Mouse (Mus musculus): Measurements from ENCODE around the gene Eml6. TPM values are rescaled to one million over a fixed set of nuclear protein-coding genes. Genes with fewer than 3 reads are reported as not detected.
A peak's percentile ranks its signal among the peaks of the same experiment; 100 is the strongest.

The Eml6 gene
- polyA plus RNA-seq, 1 experiment from 2014 or later = 0.50 TPM

- peaks cover 6% of the 10 kb centered on the region for H3K36me3 ChIP-seq
- no peaks in the 10 kb centered on the region for H3K4me1 ChIP-seq
- no peaks in the 10 kb centered on the region for H3K9me3 ChIP-seq (replicated peaks)
- H3K27ac ChIP-seq = no peak overlapping the region
- no peak for DNase-seq (ENCODE audit: low spot score)
- H3K27me3 ChIP-seq (ENCODE audit: low read depth, poor library complexity, severe bottlenecking) = no peaks in the 10 kb centered on the region
- 84% methylated on average over 6 of the region's 6 CpGs for WGBS
- H3K4me3 ChIP-seq = no peak overlapping the region
These were observed 307.3 kb downstream of the Eml6 start for GRCm38 (mm10) chr11:29718541-29718940.

GRCm38 (mm10) chr11:29715499-29715898 lies 310.3 kb downstream of the Eml6 start:
- Histone ChIP-seq H3K27me3 (ENCODE audit: low read depth, poor library complexity, severe bottlenecking) (no peaks in the 10 kb centered on the region), H3K4me1 (no peaks in the 10 kb centered on the region), H3K4me3 (no peak overlapping the region), H3K9me3 (replicated peaks) (no peaks in the 10 kb centered on the region), H3K36me3 (peaks cover 23% of the 10 kb centered on the region), H3K27ac (no peak overlapping the region)
- 92% methylated on average over 3 of the region's 3 CpGs for WGBS
- DNase-seq (ENCODE audit: low spot score) = no peak

DNA sequence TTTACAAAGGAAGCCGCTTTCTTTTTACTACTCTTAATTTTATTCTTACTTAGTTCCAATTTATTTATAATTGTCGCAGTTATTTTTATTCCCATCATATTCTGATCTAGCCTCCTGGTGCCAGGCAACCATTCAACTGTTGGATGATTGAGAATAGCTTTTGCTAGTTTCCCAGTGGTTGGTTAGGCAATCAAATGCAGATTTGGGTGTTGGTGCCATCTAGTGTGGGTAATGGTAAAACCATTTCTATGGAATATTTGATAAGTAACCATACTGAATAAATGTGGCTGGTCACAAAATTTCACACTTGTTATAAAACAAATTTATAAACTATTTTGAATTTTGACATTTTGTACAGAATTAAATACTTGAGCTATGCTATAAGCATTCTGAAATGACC lies 311.0 kb downstream of the Eml6 start:
- Histone ChIP-seq H3K4me3 (no peak overlapping the region), H3K27me3 (ENCODE audit: low read depth, poor library complexity, severe bottlenecking) (no peaks in the 10 kb centered on the region), H3K27ac (no peak overlapping the region), H3K4me1 (no peaks in the 10 kb centered on the region), H3K9me3 (replicated peaks) (no peaks in the 10 kb centered on the region), H3K36me3 (peaks cover 24% of the 10 kb centered on the region)
- no peak for DNase-seq (ENCODE audit: low spot score)
- WGBS = 96% methylated on average over 2 of the region's 2 CpGs

- H3K9me3 ChIP-seq (replicated peaks) = no peaks in the 10 kb centered on the region
- WGBS = 91% methylated on average over 7 of the region's 7 CpGs
- DNase-seq (ENCODE audit: low spot score) = no peak
- peaks cover 25% of the 10 kb centered on the region for H3K36me3 ChIP-seq
- H3K27me3 ChIP-seq (ENCODE audit: low read depth, poor library complexity, severe bottlenecking) = no peaks in the 10 kb centered on the region
- no peaks in the 10 kb centered on the region for H3K4me1 ChIP-seq
- H3K4me3 ChIP-seq = no peak overlapping the region
- H3K27ac ChIP-seq = no peak overlapping the region
These were observed 311.7 kb downstream of the Eml6 start for GRCm38 (mm10) chr11:29714114-29714513.

- no peaks in the 10 kb centered on the region for H3K4me1 ChIP-seq
- no peak overlapping the region for H3K4me3 ChIP-seq
- H3K27me3 ChIP-seq (ENCODE audit: low read depth, poor library complexity, severe bottlenecking) = no peaks in the 10 kb centered on the region
- H3K36me3 ChIP-seq = peaks cover 53% of the 10 kb centered on the region
- no peak overlapping the region for H3K27ac ChIP-seq
- DNase-seq (ENCODE audit: low spot score) = no peak
- no peaks in the 10 kb centered on the region for H3K9me3 ChIP-seq (replicated peaks)
These were observed 316.3 kb downstream of the Eml6 start for GRCm38 (mm10) chr11:29709512-29709911.

DNA sequence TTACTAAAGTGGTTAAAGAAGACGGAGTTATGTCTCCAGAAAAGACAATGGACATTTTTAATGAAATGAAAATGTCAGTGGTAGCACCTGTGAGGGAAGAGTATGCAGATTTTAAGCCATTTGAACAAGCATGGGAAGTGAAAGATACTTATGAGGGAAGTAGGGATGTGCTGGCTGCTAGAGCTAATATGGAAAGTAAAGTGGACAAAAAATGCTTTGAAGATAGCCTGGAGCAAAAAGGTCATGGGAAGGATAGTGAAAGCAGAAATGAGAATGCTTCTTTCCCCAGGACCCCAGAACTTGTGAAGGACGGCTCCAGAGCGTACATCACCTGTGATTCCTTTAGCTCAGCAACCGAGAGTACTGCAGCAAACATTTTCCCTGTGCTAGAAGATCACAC lies 319.0 kb downstream of the Eml6 start:
- no peak for DNase-seq (ENCODE audit: low spot score)
- Histone ChIP-seq H3K4me3 (no peak overlapping the region), H3K4me1 (no peaks in the 10 kb centered on the region), H3K36me3 (peaks cover 37% of the 10 kb centered on the region), H3K27me3 (ENCODE audit: low read depth, poor library complexity, severe bottlenecking) (no peaks in the 10 kb centered on the region), H3K9me3 (replicated peaks) (no peaks in the 10 kb centered on the region), H3K27ac (no peak overlapping the region)
- WGBS = 91% methylated on average over 4 of the region's 4 CpGs

- no peak for DNase-seq (ENCODE audit: low spot score)
- Histone ChIP-seq H3K27me3 (ENCODE audit: low read depth, poor library complexity, severe bottlenecking) (no peaks in the 10 kb centered on the region), H3K4me3 (no peak overlapping the region), H3K4me1 (no peaks in the 10 kb centered on the region), H3K9me3 (replicated peaks) (no peaks in the 10 kb centered on the region), H3K27ac (no peak overlapping the region), H3K36me3 (peaks cover 30% of the 10 kb centered on the region)
These were observed 320.6 kb downstream of the Eml6 start for GRCm38 (mm10) chr11:29705263-29705662.

GRCm38 (mm10) chr11:29702721-29703120 lies 323.1 kb downstream of the Eml6 start:
- no peak overlapping the region for H3K27ac ChIP-seq
- no peak for DNase-seq (ENCODE audit: low spot score)
- H3K4me1 ChIP-seq = no peaks in the 10 kb centered on the region
- H3K36me3 ChIP-seq = peaks cover 25% of the 10 kb centered on the region
- H3K27me3 ChIP-seq (ENCODE audit: low read depth, poor library complexity, severe bottlenecking) = no peaks in the 10 kb centered on the region
- H3K4me3 ChIP-seq = no peak overlapping the region
- 87% methylated on average over 3 of the region's 3 CpGs for WGBS
- H3K9me3 ChIP-seq (replicated peaks) = no peaks in the 10 kb centered on the region

DNA sequence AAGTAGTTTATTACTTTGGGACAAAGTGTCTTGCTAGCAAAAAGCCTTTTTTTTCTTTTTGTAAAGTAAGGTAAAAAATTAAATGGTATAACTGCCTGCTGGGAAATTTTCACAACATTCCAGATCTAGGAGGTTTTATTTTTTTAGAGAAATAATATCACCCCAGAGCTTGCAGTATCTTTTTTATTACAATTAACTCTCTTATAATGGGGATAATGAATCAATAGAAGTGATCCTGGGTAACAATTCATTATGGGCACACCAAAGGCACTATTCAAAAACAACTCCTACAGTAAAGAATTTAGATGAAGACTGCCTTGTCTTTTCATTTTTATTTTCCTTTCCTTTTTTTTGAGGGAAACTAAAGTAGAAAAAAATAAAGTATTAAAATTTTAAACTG lies 331.1 kb downstream of the Eml6 start:
- H3K27ac ChIP-seq = no peak overlapping the region
- H3K4me3 ChIP-seq = peak overlapping the region; percentile 99
- H3K4me1 ChIP-seq = peaks cover 7% of the 10 kb centered on the region; the same call in 1 of the 2 replicates
- H3K9me3 ChIP-seq (replicated peaks) = no peaks in the 10 kb centered on the region
- no peaks in the 10 kb centered on the region for H3K27me3 ChIP-seq (ENCODE audit: low read depth, poor library complexity, severe bottlenecking)
- peaks cover 34% of the 10 kb centered on the region for H3K36me3 ChIP-seq
- DNase-seq (ENCODE audit: low spot score) = no peak

DNA sequence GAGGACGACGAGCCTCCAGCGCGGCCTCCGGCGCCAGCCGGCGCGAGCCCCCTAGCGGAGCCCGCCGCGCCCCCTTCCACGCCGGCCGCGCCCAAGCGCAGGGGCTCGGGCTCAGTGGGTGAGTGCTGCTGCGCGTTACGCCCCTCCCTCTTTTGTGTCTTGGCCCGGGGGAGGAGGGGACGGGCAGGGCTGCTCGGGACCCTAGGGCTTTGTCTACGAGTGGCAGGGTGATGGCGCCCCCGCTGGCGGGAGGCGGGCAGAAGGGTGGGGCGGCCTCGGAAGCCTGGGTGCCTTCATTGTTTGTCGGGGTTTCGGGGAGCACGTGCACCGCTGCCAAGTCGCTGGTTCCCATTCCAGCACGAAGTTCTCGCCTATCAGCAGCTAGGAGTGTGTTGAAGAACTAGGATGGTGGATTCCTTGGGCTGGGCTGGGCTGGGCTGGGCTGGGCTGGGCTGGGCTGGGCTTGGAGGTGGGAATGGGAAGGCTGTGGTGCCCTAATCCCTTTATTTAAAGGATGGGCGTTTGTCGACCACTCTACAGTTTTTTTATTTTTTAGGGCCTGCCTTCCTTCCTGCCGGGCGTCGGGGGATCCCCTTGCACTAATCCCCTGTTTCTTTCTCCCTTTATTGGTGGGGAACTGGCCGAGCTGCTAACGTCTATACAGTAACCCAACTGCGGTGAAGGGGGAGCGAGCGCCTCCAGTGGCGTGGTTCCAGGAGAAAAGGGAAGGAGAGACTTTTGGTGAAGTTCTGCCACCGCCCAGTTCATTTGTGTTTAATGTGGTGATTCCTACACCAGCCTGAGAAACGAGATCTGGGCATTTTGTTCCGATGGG lies 332.0 kb downstream of the Eml6 start:
- no peaks in the 10 kb centered on the region for H3K9me3 ChIP-seq (replicated peaks)
- peak overlapping the region; percentile 99 for H3K4me3 ChIP-seq
- peaks cover 7% of the 10 kb centered on the region; the same call in 1 of the 2 replicates for H3K4me1 ChIP-seq
- WGBS = under 1% methylated on average over 40 of the region's 53 CpGs
- DNase-seq (ENCODE audit: low spot score) = peak; percentile 91
- peaks cover 33% of the 10 kb centered on the region for H3K36me3 ChIP-seq
- H3K27me3 ChIP-seq (ENCODE audit: low read depth, poor library complexity, severe bottlenecking) = no peaks in the 10 kb centered on the region
- H3K27ac ChIP-seq = peak overlapping the region; percentile 99

Other genes starting within 250 kb of the Eml6 start
- 0.04 and 0.10 TPM in 2 replicates for gene 4931440F15Rik, start 200.4 kb downstream of the Eml6 start, polyA plus RNA-seq (2016; fragmentation: Nextera tagmentation; extraction: Ambion mirVana)
- 55.9 and 64.1 TPM in 2 replicates for gene Sptbn1, start 242.1 kb upstream of the Eml6 start, polyA plus RNA-seq (2016; fragmentation: Nextera tagmentation; extraction: Ambion mirVana)